Mouse (Mus musculus): ENCODE results near the gene Dennd4c.

The Dennd4c gene

GRCm38 (mm10) chr4:86882413-86882812 is 134.1 kb downstream of the Dennd4c start:
- in situ Hi-C loops (cut with MboI, MseI) = loop anchor here (5.0 kb wide), 1 partner anchor 45 kb away; no protein-coding TSS in a partner anchor

GRCm38 (mm10) chr4:86884945-86885344 is 136.6 kb downstream of the Dennd4c start:
- in situ Hi-C loops (cut with MboI, MseI) = loop anchor here (5.0 kb wide), 1 partner anchor 42 kb away; no protein-coding TSS in a partner anchor

GRCm38 (mm10) chr4:86885790-86886159 is 137.4 kb downstream of the Dennd4c start:
- in situ Hi-C loops (cut with MboI, MseI) = no loop called here

DNA sequence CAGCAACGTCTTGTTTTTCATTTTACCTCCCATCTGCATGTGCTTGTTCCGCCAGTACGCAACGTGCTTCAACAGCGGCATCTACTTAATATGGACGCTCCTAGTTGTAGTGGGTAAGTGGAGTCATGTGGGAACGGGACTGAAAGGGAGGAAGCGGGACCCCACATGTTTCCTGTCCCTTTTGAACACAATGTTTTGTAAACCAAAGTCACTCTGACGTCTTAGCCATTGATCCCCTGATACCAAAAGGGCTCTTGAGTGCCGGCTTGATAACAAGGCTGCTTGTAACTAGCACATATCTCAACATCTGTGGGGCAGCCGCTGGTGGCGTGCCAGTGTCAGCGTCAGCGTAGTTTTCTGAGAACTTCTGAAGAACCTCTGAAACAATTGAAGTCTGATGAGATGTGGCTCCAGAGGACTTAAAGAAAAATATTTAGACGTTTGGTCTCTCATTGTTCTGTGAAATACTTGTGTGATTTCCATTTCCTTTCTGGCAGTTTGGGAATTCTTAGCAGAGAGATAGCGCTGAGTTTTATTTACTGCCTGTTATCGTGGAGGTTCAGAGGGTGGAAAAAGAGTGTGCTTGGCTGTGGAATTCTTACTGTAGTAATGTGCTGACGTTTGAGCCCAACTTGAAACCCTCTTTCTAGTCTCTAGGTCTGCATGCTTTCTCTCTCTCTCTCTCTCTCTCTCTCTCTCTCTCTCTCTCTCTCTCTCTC is 138.0 kb downstream of the Dennd4c start:
- in situ Hi-C loops (cut with MboI, MseI) = no loop called here

GRCm38 (mm10) chr4:86887879-86888278 is 139.5 kb downstream of the Dennd4c start:
- in situ Hi-C loops (cut with MboI, MseI) = no loop called here

DNA sequence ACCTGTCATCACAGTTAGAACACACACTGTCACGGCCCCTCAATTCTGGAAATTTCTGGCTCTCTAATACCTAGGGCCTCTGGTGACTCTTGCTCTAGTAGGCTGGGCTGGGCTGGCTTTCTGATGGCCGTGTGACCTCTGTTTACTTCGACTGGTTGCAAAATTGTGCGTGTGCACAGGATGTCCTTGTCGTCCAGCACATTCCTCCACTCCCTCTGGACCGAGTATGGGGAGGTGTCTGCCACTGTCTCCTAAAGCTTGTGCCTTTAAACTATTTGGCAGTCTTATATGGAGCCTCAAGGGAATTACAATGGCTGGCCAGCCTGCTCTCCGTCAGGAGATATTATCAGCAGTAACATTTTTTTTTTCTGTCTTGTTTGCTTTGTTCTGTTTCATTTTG is 149.1 kb downstream of the Dennd4c start:
- in situ Hi-C loops (cut with MboI, MseI) = no loop called here

DNA sequence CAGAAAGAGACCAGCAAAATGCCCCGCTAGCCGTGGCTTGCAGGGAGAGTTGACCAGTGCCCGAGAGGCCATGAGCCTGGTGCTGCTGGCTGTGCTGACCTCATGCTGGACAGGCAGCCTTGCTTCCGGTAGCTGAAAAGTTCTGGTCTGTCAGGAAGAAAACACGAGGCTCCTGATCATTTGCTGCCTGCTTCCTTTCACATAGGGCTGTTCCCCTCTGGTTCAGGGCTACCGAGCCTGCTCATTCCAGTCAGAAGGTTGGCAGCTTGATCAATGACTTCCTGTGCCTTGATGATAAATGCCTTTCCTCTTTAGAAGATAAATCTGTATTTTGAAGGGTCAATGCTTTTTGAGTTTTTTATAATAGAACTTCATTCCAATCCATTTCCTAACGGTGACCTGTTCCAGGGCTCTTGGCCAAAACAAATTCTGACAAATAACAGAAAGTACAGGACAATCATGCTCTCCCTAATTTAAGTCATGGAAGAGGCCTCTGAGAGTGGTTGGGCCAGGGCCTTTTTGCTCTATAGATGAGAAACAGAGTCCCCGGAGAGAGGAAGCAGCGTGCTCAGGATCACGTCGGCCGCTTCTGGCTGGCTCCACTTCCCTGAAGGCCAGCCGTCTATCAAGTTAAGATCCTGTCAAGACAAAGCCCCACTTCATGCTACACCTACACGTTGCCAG is 150.6 kb downstream of the Dennd4c start:
- in situ Hi-C loops (cut with MboI, MseI) = no loop called here
